Mouse (Mus musculus): ENCODE results near the gene Rps5. TPM values are rescaled to one million over a fixed set of nuclear protein-coding genes. Genes with fewer than 3 reads are reported as not detected.
A peak's percentile ranks its signal among the peaks of the same experiment; 100 is the strongest.

The Rps5 gene
- polyA plus RNA-seq, 1 experiment from 2014 or later = 1,341 TPM

DNA sequence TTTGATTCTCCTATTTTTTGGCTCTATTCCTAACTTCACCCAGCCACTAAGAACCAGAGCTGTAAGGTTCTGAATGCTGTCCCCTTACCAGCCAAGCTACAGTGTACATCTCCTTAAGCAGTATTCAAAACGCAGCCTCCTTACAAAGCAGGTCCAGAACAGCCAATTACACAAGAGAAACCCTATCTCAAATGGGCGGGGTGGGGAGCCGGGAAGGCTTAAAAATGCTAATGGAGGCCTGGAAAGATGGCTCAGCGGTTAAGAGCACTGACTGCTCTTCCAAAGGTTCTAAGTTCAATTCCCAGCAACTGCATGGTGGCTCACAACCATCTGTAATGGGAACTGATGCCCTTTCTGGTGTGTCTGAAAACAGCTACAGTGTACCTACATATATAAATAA lies 37.6 kb downstream of the Rps5 start:
- no peaks in the 10 kb centered on the region for H3K9me3 ChIP-seq (ENCODE audit: control insufficient read depth, low read length)
- ATAC-seq (replicated peaks; ENCODE audit: low FRiP score) (no peak), DNase-seq (ENCODE audit: low spot score) (no peak)
- no peak overlapping the region for H3K9ac ChIP-seq (ENCODE audit: low read depth, low read length)
- no peak overlapping the region for H3K4me2 ChIP-seq
- H3K36me3 ChIP-seq (ENCODE audit: control insufficient read depth, insufficient read depth, low read length) = no peaks in the 10 kb centered on the region
- peaks cover 4% of the 10 kb centered on the region for H3K4me1 ChIP-seq (replicated peaks; ENCODE audit: control insufficient read depth, insufficient read depth, low read length)
- H3K27ac ChIP-seq (ENCODE audit: low read depth, low read length) = no peak overlapping the region
- H3K27me3 ChIP-seq (replicated peaks; ENCODE audit: control insufficient read depth, insufficient read depth, low read length) = no peaks in the 10 kb centered on the region
- no peak overlapping the region for H3K4me3 ChIP-seq (ENCODE audit: low read depth, low read length)
- WGBS = 34% methylated on average over 4 of the region's 4 CpGs

- Histone ChIP-seq H3K27me3 (replicated peaks; ENCODE audit: control insufficient read depth, insufficient read depth, low read length) (no peaks in the 10 kb centered on the region), H3K27ac (ENCODE audit: low read depth, low read length) (peak overlapping the region; percentile 56), H3K4me1 (replicated peaks; ENCODE audit: control insufficient read depth, insufficient read depth, low read length) (peaks cover 11% of the 10 kb centered on the region), H3K36me3 (ENCODE audit: control insufficient read depth, insufficient read depth, low read length) (no peaks in the 10 kb centered on the region), H3K9ac (ENCODE audit: low read depth, low read length) (peak overlapping the region; percentile 72), H3K4me2 (peak overlapping the region; percentile 76), H3K9me3 (ENCODE audit: control insufficient read depth, low read length) (no peaks in the 10 kb centered on the region), H3K4me3 (ENCODE audit: low read depth, low read length) (peak overlapping the region; percentile 62)
- 3% methylated on average over 29 of the region's 29 CpGs for WGBS
- peak; percentile 35 for ATAC-seq (replicated peaks; ENCODE audit: low FRiP score)
- DNase-seq (ENCODE audit: low spot score) = peak; percentile 68
Observed at GRCm38 (mm10) chr7:12961511-12962141, 39.5 kb downstream of the Rps5 start.

DNA sequence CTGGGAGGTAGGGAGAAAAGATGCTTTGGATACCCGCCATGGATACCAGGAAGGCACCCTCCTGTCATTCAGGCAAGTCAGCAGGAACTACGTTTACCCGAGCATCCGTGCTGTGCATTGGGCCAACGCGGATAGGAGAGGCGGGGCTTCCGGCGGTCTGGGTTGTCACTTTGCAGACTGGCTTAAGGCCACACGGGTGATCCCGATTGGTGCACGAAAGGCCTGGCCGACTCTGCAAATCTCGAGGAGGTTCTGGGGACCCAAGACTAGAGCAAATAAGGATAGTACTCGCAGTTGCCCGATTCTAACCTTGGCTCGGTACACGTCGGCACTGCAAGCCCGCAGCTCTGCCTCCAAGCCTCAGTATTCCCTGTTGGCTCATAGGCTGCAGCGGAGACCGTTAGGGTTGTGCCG lies 43.6 kb downstream of the Rps5 start, which contains the start of gene Zfp324:
Gene Zfp324, plus strand, starts transcription at position 161 of the 414 bp plus-strand sequence.
- H3K27me3 ChIP-seq (replicated peaks; ENCODE audit: control insufficient read depth, insufficient read depth, low read length) = no peaks in the 10 kb centered on the region
- peaks cover 11% of the 10 kb centered on the region for H3K4me1 ChIP-seq (replicated peaks; ENCODE audit: control insufficient read depth, insufficient read depth, low read length)
- peak within 1 kb of the TSS; percentile 91 for H3K9ac ChIP-seq (ENCODE audit: low read depth, low read length)
- H3K4me3 ChIP-seq (ENCODE audit: low read depth, low read length) = peak within 1 kb of the TSS; percentile 88
- DNase-seq (ENCODE audit: low spot score) (peak; percentile 83), ATAC-seq (replicated peaks; ENCODE audit: low FRiP score) (peak; percentile 94)
- peaks cover 10% of the 10 kb centered on the region; the same call in 1 of the 2 replicates for H3K36me3 ChIP-seq (ENCODE audit: control insufficient read depth, insufficient read depth, low read length)
- peak within 1 kb of the TSS; percentile 97 for H3K4me2 ChIP-seq
- H3K9me3 ChIP-seq (ENCODE audit: control insufficient read depth, low read length) = no peaks in the 10 kb centered on the region
- peak within 1 kb of the TSS; percentile 91 for H3K27ac ChIP-seq (ENCODE audit: low read depth, low read length)
- under 1% methylated on average over 23 of the region's 23 CpGs for WGBS

DNA sequence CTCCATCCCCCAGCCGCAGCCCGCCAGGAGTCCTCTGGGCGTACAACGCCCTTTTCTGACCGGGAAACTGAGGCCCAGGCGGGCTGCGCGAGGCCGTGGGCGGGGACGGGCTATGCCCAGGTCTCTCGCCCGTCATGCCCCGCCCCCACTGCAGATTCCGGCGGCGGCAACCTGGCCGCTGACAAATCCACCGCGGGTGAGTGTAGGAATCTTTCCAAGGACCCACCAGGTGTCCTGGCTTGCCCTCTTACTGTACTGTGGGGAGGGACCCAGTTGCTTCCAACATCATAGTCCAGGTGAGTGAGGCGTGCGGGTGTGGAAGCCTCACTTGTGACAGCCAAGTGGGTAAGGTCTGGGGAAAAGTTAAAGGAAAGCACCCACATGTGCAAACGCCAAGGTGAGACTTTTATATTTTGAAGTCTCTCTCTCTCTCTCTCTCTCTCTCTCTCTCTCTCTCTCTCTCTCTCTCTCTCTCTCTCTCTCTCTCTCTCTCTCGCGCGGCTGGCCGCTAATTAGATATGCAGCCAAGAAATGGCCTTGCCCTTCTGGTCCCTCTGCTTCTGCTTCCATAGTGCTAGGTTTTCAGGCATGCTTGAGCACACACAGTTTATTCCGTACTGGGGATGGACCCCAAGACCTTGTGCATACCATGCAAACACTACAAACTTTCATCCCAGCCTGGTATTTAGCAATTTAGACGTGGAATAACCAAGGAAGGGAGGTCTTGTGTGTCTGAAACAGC lies 44.2 kb downstream of the Rps5 start:
- Histone ChIP-seq H3K27ac (ENCODE audit: low read depth, low read length) (peak overlapping the region; percentile 91), H3K9me3 (ENCODE audit: control insufficient read depth, low read length) (no peaks in the 10 kb centered on the region), H3K9ac (ENCODE audit: low read depth, low read length) (peak overlapping the region; percentile 91), H3K27me3 (replicated peaks; ENCODE audit: control insufficient read depth, insufficient read depth, low read length) (no peaks in the 10 kb centered on the region), H3K36me3 (ENCODE audit: control insufficient read depth, insufficient read depth, low read length) (peaks cover 15% of the 10 kb centered on the region), H3K4me2 (peak overlapping the region; percentile 97), H3K4me3 (ENCODE audit: low read depth, low read length) (peak overlapping the region; percentile 88), H3K4me1 (replicated peaks; ENCODE audit: control insufficient read depth, insufficient read depth, low read length) (peaks cover 10% of the 10 kb centered on the region)
- ATAC-seq (replicated peaks; ENCODE audit: low FRiP score) (peak; percentile 81), DNase-seq (ENCODE audit: low spot score) (no peak)
- under 1% methylated on average over 29 of the region's 29 CpGs for WGBS

GRCm38 (mm10) chr7:12970906-12971305 lies 48.8 kb downstream of the Rps5 start:
- no peaks in the 10 kb centered on the region for H3K27me3 ChIP-seq (replicated peaks; ENCODE audit: control insufficient read depth, insufficient read depth, low read length)
- no peak for DNase-seq (ENCODE audit: low spot score)
- 93% methylated on average over 25 of the region's 25 CpGs for WGBS
- ATAC-seq (replicated peaks; ENCODE audit: low FRiP score) = no peak
- no peak overlapping the region for H3K4me3 ChIP-seq (ENCODE audit: low read depth, low read length)
- no peak overlapping the region for H3K4me2 ChIP-seq
- no peaks in the 10 kb centered on the region for H3K9me3 ChIP-seq (ENCODE audit: control insufficient read depth, low read length)
- H3K27ac ChIP-seq (ENCODE audit: low read depth, low read length) = no peak overlapping the region
- H3K36me3 ChIP-seq (ENCODE audit: control insufficient read depth, insufficient read depth, low read length) = peaks cover 20% of the 10 kb centered on the region
- H3K4me1 ChIP-seq (replicated peaks; ENCODE audit: control insufficient read depth, insufficient read depth, low read length) = no peaks in the 10 kb centered on the region; the same call in 1 of the 2 replicates
- no peak overlapping the region for H3K9ac ChIP-seq (ENCODE audit: low read depth, low read length)

Other genes starting within 250 kb of the Rps5 start
- not detected in 2 replicates for gene Vmn2r55, start 237.3 kb upstream of the Rps5 start, polyA plus RNA-seq (2014; fragmentation: Nextera tagmentation; extraction: Ambion mirVana)
- gene Vmn2r56, start 187.3 kb upstream of the Rps5 start, polyA plus RNA-seq (2014; fragmentation: Nextera tagmentation; extraction: Ambion mirVana) = not detected in 2 replicates
- 4.4 and 5.1 TPM in 2 replicates for gene Zscan18, start 118.7 kb upstream of the Rps5 start, polyA plus RNA-seq (2014; fragmentation: Nextera tagmentation; extraction: Ambion mirVana)
- gene Zfp329, start 103.4 kb upstream of the Rps5 start, polyA plus RNA-seq (2014; fragmentation: Nextera tagmentation; extraction: Ambion mirVana) = 7.9 and 9.8 TPM in 2 replicates
- 27.5 and 27.9 TPM in 2 replicates for gene Zfp110, start 87.5 kb upstream of the Rps5 start, polyA plus RNA-seq (2014; fragmentation: Nextera tagmentation; extraction: Ambion mirVana)
- 2.2 and 2.4 TPM in 2 replicates for gene Zfp128, start 41.1 kb upstream of the Rps5 start, polyA plus RNA-seq (2014; fragmentation: Nextera tagmentation; extraction: Ambion mirVana)
- gene Zscan22, start 24.5 kb upstream of the Rps5 start, polyA plus RNA-seq (2014; fragmentation: Nextera tagmentation; extraction: Ambion mirVana) = 14.4 and 16.4 TPM in 2 replicates
- gene Rnf225, start 5.1 kb downstream of the Rps5 start, polyA plus RNA-seq (2014; fragmentation: Nextera tagmentation; extraction: Ambion mirVana) = 0.38 and 0.81 TPM in 2 replicates
- gene Zfp324, start 43.5 kb downstream of the Rps5 start, polyA plus RNA-seq (2014; fragmentation: Nextera tagmentation; extraction: Ambion mirVana) = 6.6 and 7.7 TPM in 2 replicates
- gene Zfp446, start 55.6 kb downstream of the Rps5 start, polyA plus RNA-seq (2014; fragmentation: Nextera tagmentation; extraction: Ambion mirVana) = 6.9 and 7.0 TPM in 2 replicates
- gene Slc27a5, start 75.9 kb downstream of the Rps5 start, polyA plus RNA-seq (2014; fragmentation: Nextera tagmentation; extraction: Ambion mirVana) = 0.52 and 1.1 TPM in 2 replicates
- gene Trim28, start 76.8 kb downstream of the Rps5 start, polyA plus RNA-seq (2014; fragmentation: Nextera tagmentation; extraction: Ambion mirVana) = 339 and 346 TPM in 2 replicates
- 27.5 and 27.9 TPM in 2 replicates for gene Zbtb45, start 87.7 kb downstream of the Rps5 start, polyA plus RNA-seq (2014; fragmentation: Nextera tagmentation; extraction: Ambion mirVana)
- 134 and 142 TPM in 2 replicates for gene Chmp2a, start 112.5 kb downstream of the Rps5 start, polyA plus RNA-seq (2014; fragmentation: Nextera tagmentation; extraction: Ambion mirVana)
- 178 and 183 TPM in 2 replicates for gene Ube2m, start 116.0 kb downstream of the Rps5 start, polyA plus RNA-seq (2014; fragmentation: Nextera tagmentation; extraction: Ambion mirVana)
- gene Mzf1, start 132.5 kb downstream of the Rps5 start, polyA plus RNA-seq (2014; fragmentation: Nextera tagmentation; extraction: Ambion mirVana) = 1.6 and 1.9 TPM in 2 replicates
- not detected in 2 replicates for gene Vmn1r85, start 172.9 kb downstream of the Rps5 start, polyA plus RNA-seq (2014; fragmentation: Nextera tagmentation; extraction: Ambion mirVana)
- gene Vmn1r86, start 197.6 kb downstream of the Rps5 start, polyA plus RNA-seq (2014; fragmentation: Nextera tagmentation; extraction: Ambion mirVana) = not detected in 2 replicates
- not detected in 2 replicates for gene Vmn1r87, start 217.9 kb downstream of the Rps5 start, polyA plus RNA-seq (2014; fragmentation: Nextera tagmentation; extraction: Ambion mirVana)
- gene Vmn1r88, start 237.3 kb downstream of the Rps5 start, polyA plus RNA-seq (2014; fragmentation: Nextera tagmentation; extraction: Ambion mirVana) = 0.03 TPM in 1 of 2 replicates, not detected in the other